Mouse (Mus musculus) intestine, embryonic 14.5 days (tissue): ENCODE results near the gene Bola1. TPM values are rescaled to one million over a fixed set of nuclear protein-coding genes. Genes with fewer than 3 reads are reported as not detected.

ENCODE experiments used
- microRNA-seq: library from miRNA; unstranded; fragments of <30 nt; microRNA quantifications from one replicate; pipeline ENCODE4, GENCODE M21; 2016
- polyA plus RNA-seq: library from polyadenylated mRNA; unstranded; fragments of >200 nt; fragmentation: Nextera tagmentation; extraction: Ambion mirVana; gene quantifications from 2 replicates; pipeline ENCODE4 v1.2.1, GENCODE M21; 2014

Bola1 gene
- polyA plus RNA-seq, 1 experiment from 2014 or later: 79.5 TPM

Small RNA genes within 50 kb of the gene (microRNA-seq; reads per million reads assigned to microRNA genes)
- gene Gm44492: not detected
- not detected for gene Gm47311
- not detected for gene Gm47313

Other genes starting within 250 kb of the Bola1 start
- gene Plekho1, start 223.7 kb downstream of the Bola1 start, polyA plus RNA-seq: 33.3 and 35.0 TPM in 2 replicates
- 20.6 and 25.8 TPM in 2 replicates for gene Vps45, start 161.2 kb downstream of the Bola1 start, polyA plus RNA-seq
- gene Otud7b, start 115.2 kb downstream of the Bola1 start, polyA plus RNA-seq: 14.0 and 14.8 TPM in 2 replicates
- 27.7 and 28.8 TPM in 2 replicates for gene Mtmr11, start 57.7 kb downstream of the Bola1 start, polyA plus RNA-seq
- gene Sf3b4, start 47.4 kb downstream of the Bola1 start, polyA plus RNA-seq: 184 and 195 TPM in 2 replicates
- gene Sv2a, start 38.6 kb downstream of the Bola1 start, polyA plus RNA-seq: 6.5 and 8.3 TPM in 2 replicates
- gene Hist2h2ab, start 156 bp upstream of the Bola1 start, polyA plus RNA-seq: 0.74 and 1.3 TPM in 2 replicates
- 7.9 and 9.7 TPM in 2 replicates for gene Hist2h2ac, start 1.2 kb upstream of the Bola1 start, polyA plus RNA-seq
- 7.3 and 7.6 TPM in 2 replicates for gene Hist2h2be, start 1.4 kb upstream of the Bola1 start, polyA plus RNA-seq
- 8.3 and 8.7 TPM in 2 replicates for gene Hist2h3c2, start 19.4 kb upstream of the Bola1 start, polyA plus RNA-seq
- gene Hist2h2aa2, start 20.6 kb upstream of the Bola1 start, polyA plus RNA-seq: 33.3 and 45.5 TPM in 2 replicates
- 16.3 and 23.3 TPM in 2 replicates for gene Hist2h2aa1, start 25.8 kb upstream of the Bola1 start, polyA plus RNA-seq
- 0.56 and 2.0 TPM in 2 replicates for gene Hist2h3c1, start 27.0 kb upstream of the Bola1 start, polyA plus RNA-seq
- 11.1 and 14.2 TPM in 2 replicates for gene Hist2h4, start 43.6 kb upstream of the Bola1 start, polyA plus RNA-seq
- gene Hist2h3b, start 48.9 kb upstream of the Bola1 start, polyA plus RNA-seq: 77.9 and 79.1 TPM in 2 replicates
- 20.1 and 22.0 TPM in 2 replicates for gene Hist2h2bb, start 50.0 kb upstream of the Bola1 start, polyA plus RNA-seq
- gene Fcgr1, start 74.3 kb upstream of the Bola1 start, polyA plus RNA-seq: 3.4 TPM in 2 replicates
- gene BC107364, start 232.6 kb upstream of the Bola1 start, polyA plus RNA-seq: not detected in 2 replicates